Mouse (Mus musculus): ENCODE data around the gene Gpr183.

Gene Gpr183

DNA sequence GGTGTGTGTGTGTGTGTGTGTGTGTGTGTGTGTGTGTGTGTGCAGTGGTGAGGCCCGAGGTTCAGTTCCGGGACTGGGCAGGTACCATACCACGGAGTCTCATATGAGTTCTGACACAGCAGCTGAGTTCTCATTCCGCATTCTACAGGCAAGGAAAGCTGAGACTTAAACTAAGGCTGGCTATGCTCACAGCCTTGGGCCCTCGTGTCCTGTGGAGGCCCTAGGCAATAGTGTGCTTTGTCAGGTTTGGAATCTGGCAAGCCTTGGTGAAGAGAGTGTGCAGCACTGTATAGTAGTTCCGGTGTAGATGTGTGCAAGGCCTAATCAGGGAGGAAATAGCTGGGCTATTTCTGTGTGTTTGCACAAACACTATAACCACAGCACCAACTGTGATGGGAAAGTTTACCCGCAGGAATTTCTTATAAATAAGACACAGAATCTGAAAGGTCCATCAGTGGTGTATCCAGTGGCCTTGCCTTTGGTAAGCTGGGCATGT is 61.6 kb downstream of the Gpr183 start:
- DNase-seq (ENCODE audit: low read depth, low spot score): no peak
